Mouse (Mus musculus): Measurements from ENCODE around the gene Hacd2. TPM values are rescaled to one million over a fixed set of nuclear protein-coding genes. Genes with fewer than 3 reads are reported as not detected.

The Hacd2 gene
- polyA plus RNA-seq, 1 experiment from 2014 or later, result 49.9 TPM

GRCm38 (mm10) chr16:35056306-35056705 is 34.1 kb downstream of the Hacd2 start:
- H3K27me3 ChIP-seq (replicated peaks; ENCODE audit: control insufficient read depth, insufficient read depth, low read length), result no peaks in the 10 kb centered on the region; the same call in 1 of the 2 replicates
- no peak overlapping the region for H3K27ac ChIP-seq (ENCODE audit: low read depth, low read length)

GRCm38 (mm10) chr16:35056786-35057185 is 34.6 kb downstream of the Hacd2 start:
- WGBS, result 89% methylated on average over 3 of the region's 3 CpGs
- no peaks in the 10 kb centered on the region for H3K9me3 ChIP-seq (ENCODE audit: control insufficient read depth, low read length)
- H3K4me1 ChIP-seq (ENCODE audit: control insufficient read depth, insufficient read depth, low read depth, low read length), result no peaks in the 10 kb centered on the region
- no peak overlapping the region for H3K27ac ChIP-seq (ENCODE audit: low read depth, low read length)
- no peak overlapping the region for H3K9ac ChIP-seq (ENCODE audit: low read depth, low read length)
- H3K4me3 ChIP-seq (ENCODE audit: low read length), result no peak overlapping the region
- no peaks in the 10 kb centered on the region; the same call in 1 of the 2 replicates for H3K27me3 ChIP-seq (replicated peaks; ENCODE audit: control insufficient read depth, insufficient read depth, low read length)
- no peaks in the 10 kb centered on the region for H3K36me3 ChIP-seq (ENCODE audit: control insufficient read depth, insufficient read depth, low read length)
- ATAC-seq, result no peak
- H3K4me2 ChIP-seq (ENCODE audit: low read length), result no peak overlapping the region

More at GRCm38 (mm10) chr16:35056306-35056705, 34.1 kb downstream of the Hacd2 start:
- Histone ChIP-seq H3K36me3 (ENCODE audit: control insufficient read depth, insufficient read depth, low read length) (no peaks in the 10 kb centered on the region), H3K9ac (ENCODE audit: low read depth, low read length) (no peak overlapping the region), H3K4me1 (ENCODE audit: control insufficient read depth, insufficient read depth, low read depth, low read length) (no peaks in the 10 kb centered on the region), H3K4me2 (ENCODE audit: low read length) (no peak overlapping the region), H3K4me3 (ENCODE audit: low read length) (no peak overlapping the region), H3K9me3 (ENCODE audit: control insufficient read depth, low read length) (no peaks in the 10 kb centered on the region)
- 22% methylated on average over 5 of the region's 5 CpGs for WGBS
- peak; percentile 60; the same call in 1 of the 2 replicates for ATAC-seq

- 57% methylated on average over 2 of the region's 2 CpGs for WGBS
- Histone ChIP-seq H3K9ac (ENCODE audit: low read depth, low read length) (no peak overlapping the region), H3K27ac (ENCODE audit: low read depth, low read length) (no peak overlapping the region), H3K4me1 (ENCODE audit: control insufficient read depth, insufficient read depth, low read depth, low read length) (peaks cover 3% of the 10 kb centered on the region; the same call in 1 of the 2 replicates), H3K9me3 (ENCODE audit: control insufficient read depth, low read length) (no peaks in the 10 kb centered on the region), H3K4me2 (ENCODE audit: low read length) (no peak overlapping the region), H3K4me3 (ENCODE audit: low read length) (no peak overlapping the region), H3K36me3 (ENCODE audit: control insufficient read depth, insufficient read depth, low read length) (peaks cover 3% of the 10 kb centered on the region; the same call in 1 of the 2 replicates), H3K27me3 (replicated peaks; ENCODE audit: control insufficient read depth, insufficient read depth, low read length) (no peaks in the 10 kb centered on the region)
- no peak; the same call in 1 of the 2 replicates for ATAC-seq
These were observed 38.8 kb downstream of the Hacd2 start for GRCm38 (mm10) chr16:35061017-35061416.

GRCm38 (mm10) chr16:35065724-35066123 is 43.5 kb downstream of the Hacd2 start:
- WGBS, result 58% methylated on average over 6 of the region's 6 CpGs
- Histone ChIP-seq H3K4me3 (ENCODE audit: low read length) (no peak overlapping the region), H3K27me3 (replicated peaks; ENCODE audit: control insufficient read depth, insufficient read depth, low read length) (no peaks in the 10 kb centered on the region), H3K4me2 (ENCODE audit: low read length) (no peak overlapping the region), H3K27ac (ENCODE audit: low read depth, low read length) (no peak overlapping the region), H3K9me3 (ENCODE audit: control insufficient read depth, low read length) (no peaks in the 10 kb centered on the region), H3K9ac (ENCODE audit: low read depth, low read length) (no peak overlapping the region), H3K36me3 (ENCODE audit: control insufficient read depth, insufficient read depth, low read length) (peaks cover 3% of the 10 kb centered on the region; the same call in 1 of the 2 replicates), H3K4me1 (ENCODE audit: control insufficient read depth, insufficient read depth, low read depth, low read length) (peaks cover 3% of the 10 kb centered on the region; the same call in 1 of the 2 replicates)
- ATAC-seq, result peak; percentile 48; the same call in 1 of the 2 replicates

- no peaks in the 10 kb centered on the region for H3K9me3 ChIP-seq (ENCODE audit: control insufficient read depth, low read length)
- no peak overlapping the region for H3K4me3 ChIP-seq (ENCODE audit: low read length)
- H3K36me3 ChIP-seq (ENCODE audit: control insufficient read depth, insufficient read depth, low read length), result peaks cover 3% of the 10 kb centered on the region; the same call in 1 of the 2 replicates
- ATAC-seq, result no peak
- H3K4me1 ChIP-seq (ENCODE audit: control insufficient read depth, insufficient read depth, low read depth, low read length), result peaks cover 3% of the 10 kb centered on the region; the same call in 1 of the 2 replicates
- H3K4me2 ChIP-seq (ENCODE audit: low read length), result no peak overlapping the region
- H3K27ac ChIP-seq (ENCODE audit: low read depth, low read length), result no peak overlapping the region
- no peak overlapping the region for H3K9ac ChIP-seq (ENCODE audit: low read depth, low read length)
- WGBS, result 53% methylated on average over 8 of the region's 8 CpGs
- H3K27me3 ChIP-seq (replicated peaks; ENCODE audit: control insufficient read depth, insufficient read depth, low read length), result no peaks in the 10 kb centered on the region
These were observed 44.9 kb downstream of the Hacd2 start for GRCm38 (mm10) chr16:35067095-35067494.

GRCm38 (mm10) chr16:35067631-35068030 is 45.4 kb downstream of the Hacd2 start:
- no peaks in the 10 kb centered on the region for H3K27me3 ChIP-seq (replicated peaks; ENCODE audit: control insufficient read depth, insufficient read depth, low read length)
- no peaks in the 10 kb centered on the region for H3K9me3 ChIP-seq (ENCODE audit: control insufficient read depth, low read length)
- H3K4me2 ChIP-seq (ENCODE audit: low read length), result no peak overlapping the region
- H3K4me3 ChIP-seq (ENCODE audit: low read length), result no peak overlapping the region
- peaks cover 3% of the 10 kb centered on the region; the same call in 1 of the 2 replicates for H3K36me3 ChIP-seq (ENCODE audit: control insufficient read depth, insufficient read depth, low read length)
- no peak overlapping the region for H3K9ac ChIP-seq (ENCODE audit: low read depth, low read length)
- H3K4me1 ChIP-seq (ENCODE audit: control insufficient read depth, insufficient read depth, low read depth, low read length), result peaks cover 3% of the 10 kb centered on the region; the same call in 1 of the 2 replicates
- no peak for ATAC-seq
- no peak overlapping the region for H3K27ac ChIP-seq (ENCODE audit: low read depth, low read length)
- 90% methylated on average over 3 of the region's 3 CpGs for WGBS

GRCm38 (mm10) chr16:35068886-35069285 is 46.7 kb downstream of the Hacd2 start:
- no peak overlapping the region for H3K9ac ChIP-seq (ENCODE audit: low read depth, low read length)
- H3K4me2 ChIP-seq (ENCODE audit: low read length), result no peak overlapping the region
- no peak overlapping the region for H3K4me3 ChIP-seq (ENCODE audit: low read length)
- no peak for ATAC-seq
- H3K27me3 ChIP-seq (replicated peaks; ENCODE audit: control insufficient read depth, insufficient read depth, low read length), result no peaks in the 10 kb centered on the region
- H3K36me3 ChIP-seq (ENCODE audit: control insufficient read depth, insufficient read depth, low read length), result no peaks in the 10 kb centered on the region; the same call in 1 of the 2 replicates
- no peak overlapping the region for H3K27ac ChIP-seq (ENCODE audit: low read depth, low read length)
- WGBS, result 92% methylated on average over 4 of the region's 4 CpGs
- no peaks in the 10 kb centered on the region for H3K9me3 ChIP-seq (ENCODE audit: control insufficient read depth, low read length)
- H3K4me1 ChIP-seq (ENCODE audit: control insufficient read depth, insufficient read depth, low read depth, low read length), result peaks cover 3% of the 10 kb centered on the region; the same call in 1 of the 2 replicates

- Histone ChIP-seq H3K9me3 (ENCODE audit: control insufficient read depth, low read length) (no peaks in the 10 kb centered on the region), H3K36me3 (ENCODE audit: control insufficient read depth, insufficient read depth, low read length) (no peaks in the 10 kb centered on the region), H3K27ac (ENCODE audit: low read depth, low read length) (no peak overlapping the region), H3K27me3 (replicated peaks; ENCODE audit: control insufficient read depth, insufficient read depth, low read length) (no peaks in the 10 kb centered on the region), H3K4me1 (ENCODE audit: control insufficient read depth, insufficient read depth, low read depth, low read length) (no peaks in the 10 kb centered on the region), H3K9ac (ENCODE audit: low read depth, low read length) (no peak overlapping the region), H3K4me2 (ENCODE audit: low read length) (no peak overlapping the region), H3K4me3 (ENCODE audit: low read length) (no peak overlapping the region)
- ATAC-seq, result no peak
These were observed 52.2 kb downstream of the Hacd2 start for GRCm38 (mm10) chr16:35074436-35074835.

GRCm38 (mm10) chr16:35075643-35076042 is 53.4 kb downstream of the Hacd2 start:
- Histone ChIP-seq H3K4me3 (ENCODE audit: low read length) (no peak overlapping the region), H3K4me2 (ENCODE audit: low read length) (no peak overlapping the region), H3K36me3 (ENCODE audit: control insufficient read depth, insufficient read depth, low read length) (no peaks in the 10 kb centered on the region), H3K27me3 (replicated peaks; ENCODE audit: control insufficient read depth, insufficient read depth, low read length) (no peaks in the 10 kb centered on the region), H3K27ac (ENCODE audit: low read depth, low read length) (no peak overlapping the region), H3K9me3 (ENCODE audit: control insufficient read depth, low read length) (no peaks in the 10 kb centered on the region), H3K4me1 (ENCODE audit: control insufficient read depth, insufficient read depth, low read depth, low read length) (no peaks in the 10 kb centered on the region), H3K9ac (ENCODE audit: low read depth, low read length) (no peak overlapping the region)
- ATAC-seq, result no peak
- 94% methylated on average over 3 of the region's 3 CpGs for WGBS
